Mouse (Mus musculus) thymus, adult 2 months (tissue): ENCODE data around the gene Duoxa1. TPM values are rescaled to one million over a fixed set of nuclear protein-coding genes. Genes with fewer than 3 reads are reported as not detected.

Experiments
- DNase-seq: peaks from one replicate; pipeline ENCODE4 v3.0.0; 2021
- H3K27ac ChIP-seq: fragments of 200-500 bp; 2 replicates; pipeline ENCODE4 v1.5.1; 2012; ENCODE audit warnings: low read length, control low read depth; ENCODE audit not compliant: control insufficient read depth, insufficient read depth
- H3K27me3 ChIP-seq: fragments of 200-500 bp; 2 replicates; pipeline ENCODE4 v1.6.1; 2012; ENCODE audit warnings: mild to moderate bottlenecking, low read length, moderate library complexity, mixed read lengths; ENCODE audit not compliant: control insufficient read depth, insufficient read depth
- H3K36me3 ChIP-seq: fragments of 200-500 bp; 2 replicates; pipeline ENCODE4 v1.6.1; 2012; ENCODE audit warnings: mild to moderate bottlenecking, low read length, moderate library complexity; ENCODE audit not compliant: control insufficient read depth, insufficient read depth
- H3K4me1 ChIP-seq: fragments of 200-500 bp; replicated peaks from 2 replicates; pipeline ENCODE4 v1.6.1; 2012; ENCODE audit warnings: low read length; ENCODE audit not compliant: control insufficient read depth, insufficient read depth
- H3K4me3 ChIP-seq: fragments of 200-500 bp; 2 replicates; pipeline ENCODE4 v1.5.1; 2012; ENCODE audit warnings: mild to moderate bottlenecking, low read length, control low read depth, moderate library complexity; ENCODE audit not compliant: control insufficient read depth, insufficient read depth
- CTCF ChIP-seq: fragments of 200-500 bp; IDR thresholded peaks from 2 replicates; pipeline ENCODE4 v1.5.1; 2012; ENCODE audit warnings: mild to moderate bottlenecking, control low read depth, low read length, moderate library complexity, borderline replicate concordance; ENCODE audit not compliant: control insufficient read depth, poor library complexity, insufficient read depth; ENCODE audit errors: extremely low read depth
- POLR2A ChIP-seq: fragments of 200-500 bp; IDR thresholded peaks from 2 replicates; pipeline ENCODE4 v1.6.1; 2012; ENCODE audit warnings: mild to moderate bottlenecking, low read length, control low read depth, moderate library complexity; ENCODE audit not compliant: control insufficient read depth, poor library complexity, insufficient read depth; ENCODE audit errors: extremely low read depth
- WGBS: fragments of 180-500 bp; shearing (Covaris S2); methylation state at CpG from one replicate; pipeline ENCODE4 v1.1.7; 2018; 5-methylcytosine and 5-hydroxymethylcytosine counted together
- polyA plus RNA-seq: library from polyadenylated mRNA; depleted of rRNA; stranded (reverse); fragments of >200 nt; gene quantifications from 2 replicates; pipeline ENCODE4 v1.2.3, GENCODE M21; 2012; rRNA removed

Gene Duoxa1
- 3.5 and 5.3 TPM in 2 replicates for polyA plus RNA-seq

GRCm38 (mm10) chr2:122313536-122313935 lies at the start of gene Duoxa1:
TSS of gene Duoxa1 (minus strand) at chr2:122313730.
- TF ChIP-seq POLR2A (no peak), CTCF (no peak)
- 17% methylated on average over 24 of the region's 24 CpGs for WGBS
- Histone ChIP-seq H3K36me3 (no peaks in the 10 kb centered on the region), H3K4me1 (peaks cover 8% of the 10 kb centered on the region), H3K27ac (no peak within 1 kb of the TSS), H3K27me3 (peaks cover 10% of the 10 kb centered on the region), H3K4me3 (no peak within 1 kb of the TSS)
- no peak for DNase-seq

GRCm38 (mm10) chr2:122362622-122363523 lies 49.3 kb upstream of the Duoxa1 start:
- Histone ChIP-seq H3K4me1 (peaks cover 31% of the 10 kb centered on the region), H3K27ac (no peak overlapping the region), H3K4me3 (no peak overlapping the region), H3K27me3 (no peaks in the 10 kb centered on the region), H3K36me3 (no peaks in the 10 kb centered on the region)
- 95% methylated on average over 13 of the region's 13 CpGs for WGBS
- TF ChIP-seq CTCF (no peak), POLR2A (no peak)
- DNase-seq, result no peak

- peaks cover 29% of the 10 kb centered on the region for H3K4me1 ChIP-seq
These were observed 48.5 kb upstream of the Duoxa1 start for GRCm38 (mm10) chr2:122361868-122362621.

DNA sequence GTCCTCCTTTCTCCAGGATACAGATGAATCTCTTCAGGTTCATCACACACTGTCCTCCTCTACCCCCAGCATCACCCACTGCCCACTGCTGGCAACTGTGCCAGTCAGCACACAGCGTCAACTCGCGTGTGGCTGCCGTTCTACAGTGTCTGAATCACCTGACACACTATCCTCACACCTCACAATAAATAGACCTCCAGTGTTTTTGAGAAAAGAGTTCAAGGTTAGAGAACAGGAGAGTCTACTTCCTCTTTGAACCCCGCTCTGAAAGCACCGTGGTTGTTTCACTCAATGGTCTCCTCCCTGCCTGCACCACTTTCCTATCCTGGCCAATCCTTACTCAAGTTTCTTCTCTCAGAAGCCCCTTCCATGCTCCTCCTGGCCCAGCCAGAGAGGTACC lies 47.7 kb upstream of the Duoxa1 start:
- WGBS, result 19% methylated on average over 6 of the region's 6 CpGs
- Histone ChIP-seq H3K27me3 (no peaks in the 10 kb centered on the region), H3K4me1 (peaks cover 35% of the 10 kb centered on the region), H3K27ac (peak overlapping the region; percentile 50; the same call in 1 of the 2 replicates), H3K4me3 (no peak overlapping the region), H3K36me3 (peaks cover 5% of the 10 kb centered on the region; the same call in 1 of the 2 replicates)
- DNase-seq, result no peak
- TF ChIP-seq CTCF (no peak), POLR2A (no peak)

More at GRCm38 (mm10) chr2:122361868-122362621, 48.5 kb upstream of the Duoxa1 start:
- WGBS, result 54% methylated on average over 10 of the region's 10 CpGs
- Histone ChIP-seq H3K36me3 (peaks cover under 1% of the 10 kb centered on the region; the same call in 1 of the 2 replicates), H3K27me3 (no peaks in the 10 kb centered on the region), H3K4me3 (no peak overlapping the region), H3K27ac (no peak overlapping the region)
- no peak for DNase-seq
- TF ChIP-seq CTCF (no peak), POLR2A (no peak)

DNA sequence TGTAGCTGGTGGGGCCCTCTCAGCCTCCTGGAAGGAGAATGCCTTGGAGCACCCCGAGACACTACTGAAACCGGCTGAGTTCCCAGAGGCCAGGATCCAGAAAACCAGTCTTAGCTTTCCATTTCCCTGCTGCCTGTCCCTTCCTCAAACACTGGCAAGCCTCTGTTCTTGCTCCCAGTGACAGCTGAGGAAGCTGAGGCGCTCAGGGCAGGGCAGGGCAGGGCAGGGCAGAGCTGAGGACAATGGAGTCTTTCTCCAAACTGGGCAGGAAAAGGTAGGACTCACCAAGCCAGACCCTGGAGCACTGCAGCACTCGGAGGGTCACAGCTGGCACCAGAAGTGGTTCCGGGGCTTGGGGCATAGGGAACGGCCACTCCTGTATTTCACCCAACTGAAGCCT lies 46.8 kb upstream of the Duoxa1 start:
- Histone ChIP-seq H3K27me3 (no peaks in the 10 kb centered on the region), H3K36me3 (peaks cover 5% of the 10 kb centered on the region; the same call in 1 of the 2 replicates), H3K4me3 (no peak overlapping the region), H3K27ac (no peak overlapping the region), H3K4me1 (peaks cover 40% of the 10 kb centered on the region)
- WGBS, result 90% methylated on average over 6 of the region's 6 CpGs
- no peak for TF ChIP-seq POLR2A
- no peak for TF ChIP-seq CTCF
- DNase-seq, result no peak

DNA sequence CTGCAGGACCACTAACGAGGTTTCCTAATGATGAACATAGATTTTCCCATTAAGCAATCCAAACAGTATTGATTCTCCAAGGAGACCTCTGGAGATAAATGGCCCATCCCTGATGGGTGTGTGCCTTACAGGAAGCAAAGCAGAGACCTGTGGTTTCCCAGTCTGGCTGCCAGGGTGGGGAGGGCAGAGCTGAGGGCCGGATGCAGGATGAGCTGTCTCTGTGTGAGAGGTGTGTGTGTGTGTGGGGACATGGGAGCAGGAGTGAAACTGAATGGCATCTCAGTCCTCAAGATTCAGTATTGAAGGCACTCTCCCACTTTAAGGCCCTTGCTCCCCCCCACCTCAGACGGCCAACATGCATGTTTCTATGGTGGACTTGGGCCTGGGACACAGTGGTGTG lies 42.7 kb upstream of the Duoxa1 start:
- H3K4me3 ChIP-seq, result no peak overlapping the region
- DNase-seq, result no peak
- H3K27me3 ChIP-seq, result no peaks in the 10 kb centered on the region
- peaks cover 34% of the 10 kb centered on the region for H3K4me1 ChIP-seq
- TF ChIP-seq POLR2A, result no peak
- no peak for TF ChIP-seq CTCF
- no peak overlapping the region for H3K27ac ChIP-seq
- peaks cover 5% of the 10 kb centered on the region; the same call in 1 of the 2 replicates for H3K36me3 ChIP-seq
- WGBS, result 66% methylated on average over 3 of the region's 3 CpGs
